Mouse (Mus musculus) spleen, adult 18-20 months (tissue): ENCODE data around the gene C9.
A peak's percentile ranks its signal among the peaks of the same experiment; 100 is the strongest.

ENCODE experiments used
- DNase-seq, 2 experiments: peaks; one replicate each; pipeline ENCODE4 v3.0.0; 2022; ENCODE audit warnings: mixed read lengths in 2 of 2

The C9 gene

GRCm38 (mm10) chr15:6492386-6492785 lies 47.3 kb downstream of the C9 start:
- no peak for DNase-seq

- DNase-seq: no peak
Observed at GRCm38 (mm10) chr15:6498396-6499070, 53.4 kb downstream of the C9 start.

GRCm38 (mm10) chr15:6500787-6501186 lies 55.7 kb downstream of the C9 start:
- DNase-seq: no peak

- no peak for DNase-seq
Observed at GRCm38 (mm10) chr15:6517525-6517924, 72.4 kb downstream of the C9 start.

GRCm38 (mm10) chr15:6519417-6520255 lies 74.5 kb downstream of the C9 start:
- DNase-seq: no peak

- no peak for DNase-seq
Observed at GRCm38 (mm10) chr15:6520505-6521155, 75.5 kb downstream of the C9 start.

GRCm38 (mm10) chr15:6522653-6523167 lies 77.6 kb downstream of the C9 start, which contains the start of gene Fyb:
Gene Fyb, plus strand, starts transcription at chr15:6522853.
- DNase-seq: peak in 1 of 2 experiments; percentile 18

- no peak for DNase-seq
Observed at GRCm38 (mm10) chr15:6524801-6525200, 79.7 kb downstream of the C9 start.

- no peak for DNase-seq
Observed at GRCm38 (mm10) chr15:6525386-6525785, 80.3 kb downstream of the C9 start.

- no peak for DNase-seq
Observed at GRCm38 (mm10) chr15:6533858-6534343, 88.8 kb downstream of the C9 start.

- DNase-seq: no peak
Observed at GRCm38 (mm10) chr15:6534592-6534991, 89.5 kb downstream of the C9 start.

GRCm38 (mm10) chr15:6539639-6540338 lies 94.7 kb downstream of the C9 start:
- DNase-seq: no peak
